Mouse (Mus musculus): ENCODE measurements around the gene Gm9922. TPM values are rescaled to one million over a fixed set of nuclear protein-coding genes. Genes with fewer than 3 reads are reported as not detected.

Gene Gm9922
- total RNA-seq, 2 experiments from 2014 or later: not detected

DNA sequence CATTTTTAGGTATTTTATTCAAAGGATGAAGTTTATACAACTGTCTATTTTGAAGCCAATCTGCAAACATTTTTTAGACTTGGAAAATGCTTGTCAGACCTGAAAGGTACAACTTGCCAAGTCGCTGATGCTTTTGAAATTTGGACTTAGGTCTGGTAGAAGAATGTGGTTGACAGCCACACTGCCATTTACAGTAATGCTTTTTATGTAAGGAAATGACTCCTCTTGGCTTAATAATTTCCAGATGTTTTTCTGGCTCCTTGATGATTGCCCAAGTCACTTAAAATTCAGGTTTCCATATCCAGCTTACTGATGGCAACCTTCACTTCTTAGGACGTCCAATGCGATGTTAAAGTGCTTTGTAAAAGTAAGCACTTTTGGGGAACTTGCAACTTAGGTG, 17.0 kb upstream of the Gm9922 start:
- intact Hi-C loops (cut with DNase I): no loop called here
- no peak for DNase-seq
- no peak overlapping the region for H3K4me3 ChIP-seq
- TF ChIP-seq CTCF (IDR thresholded peaks at IDR 0.05): no peak
- no peak overlapping the region for H3K27ac ChIP-seq

DNA sequence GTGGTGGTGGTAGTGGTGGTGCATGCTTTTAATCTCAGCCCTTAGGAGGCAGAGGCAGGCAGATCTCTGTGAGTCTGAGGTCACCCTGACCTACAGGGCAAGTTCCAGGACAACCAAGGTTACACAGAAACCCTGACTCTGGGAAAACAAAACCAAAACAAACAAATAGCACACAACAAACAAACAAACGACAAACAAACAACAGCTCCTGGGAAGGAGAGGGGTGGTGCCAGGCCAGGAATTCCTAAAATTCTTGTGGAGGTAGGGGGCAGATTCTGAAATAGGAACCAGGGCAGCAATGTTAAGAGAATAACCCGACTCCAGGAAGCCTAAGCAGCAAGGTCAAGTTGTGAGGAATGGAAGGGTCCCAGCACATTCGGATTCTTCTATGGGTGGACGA, 7.9 kb upstream of the Gm9922 start:
- intact Hi-C loops (cut with DNase I): no loop called here
- Histone ChIP-seq H3K4me3 (no peak overlapping the region), H3K27ac (no peak overlapping the region)
- DNase-seq: no peak
- TF ChIP-seq CTCF (IDR thresholded peaks at IDR 0.05): no peak

DNA sequence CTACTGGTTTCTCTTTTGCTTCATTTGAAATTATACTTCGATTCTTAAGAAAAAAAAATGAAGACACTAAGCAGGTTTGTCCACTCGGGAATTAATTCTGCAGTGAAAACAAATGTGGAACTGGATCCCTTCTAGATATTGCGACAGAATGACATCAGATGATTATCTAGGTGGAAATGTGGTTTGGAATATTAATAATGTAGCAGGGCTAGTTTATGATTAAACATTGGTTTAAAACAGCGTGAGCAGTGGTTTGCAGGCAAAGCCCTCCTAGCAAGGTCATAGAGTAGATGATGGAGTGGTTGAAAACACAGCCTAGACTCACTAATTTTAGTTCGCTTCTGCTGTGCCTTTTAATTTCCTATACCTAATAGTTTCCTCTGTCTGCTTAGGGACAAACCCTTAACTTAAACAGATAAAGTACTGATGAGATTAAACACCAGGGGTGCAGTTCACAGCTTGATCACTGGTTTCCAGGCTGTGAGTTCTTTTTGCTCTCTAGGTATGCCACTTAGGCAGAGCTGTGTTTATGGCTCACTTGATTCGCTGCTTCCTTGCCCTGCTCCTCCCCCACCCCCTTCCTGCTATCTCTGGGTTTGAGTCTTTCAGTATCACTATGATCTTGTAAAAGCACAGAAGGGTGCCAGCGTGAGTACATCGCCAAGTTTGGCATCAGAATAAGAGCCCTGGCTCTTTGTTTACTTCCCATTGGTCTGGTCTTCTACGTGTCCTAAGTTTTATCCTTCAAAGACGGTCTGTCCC, 4.1 kb upstream of the Gm9922 start:
- DNase-seq: no peak
- TF ChIP-seq CTCF (IDR thresholded peaks at IDR 0.05): no peak
- intact Hi-C loops (cut with DNase I): no loop called here
- Histone ChIP-seq H3K4me3 (no peak overlapping the region), H3K27ac (no peak overlapping the region)

DNA sequence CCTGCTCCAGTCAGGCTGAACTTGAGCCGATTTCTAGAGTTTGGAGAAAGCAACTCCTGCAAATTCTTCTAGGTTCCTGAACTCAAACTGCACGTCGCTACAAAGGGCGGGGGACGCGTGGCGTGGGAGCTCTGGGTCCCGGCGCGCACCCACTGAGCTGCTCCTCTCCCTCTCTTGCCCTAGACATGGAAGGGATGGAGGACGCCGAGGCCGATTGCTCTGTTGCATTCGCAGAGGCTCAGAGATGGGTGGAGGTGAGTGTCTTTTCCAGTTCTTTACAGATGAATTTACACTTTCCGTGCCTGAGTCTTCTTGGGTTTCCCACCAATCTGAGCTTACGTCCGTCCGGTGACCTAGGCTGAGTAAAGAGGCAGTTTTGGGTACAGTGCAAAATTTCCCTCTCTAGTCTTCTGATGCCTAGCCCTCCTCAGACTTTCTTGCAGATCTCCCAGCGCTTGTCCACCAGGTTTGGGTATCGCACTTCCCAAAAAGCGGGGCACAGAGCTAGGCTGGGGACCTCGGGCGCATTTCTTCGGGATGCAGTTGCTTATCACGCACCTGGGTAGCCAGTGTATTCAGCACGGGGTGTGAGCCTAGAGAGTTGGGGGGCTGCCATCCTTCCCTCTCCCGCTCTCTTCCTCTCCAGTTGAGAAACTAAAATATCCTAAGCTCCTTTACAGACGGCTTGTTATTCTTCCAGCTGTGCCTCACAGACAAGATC, 518 bp upstream of the Gm9922 start:
- H3K27ac ChIP-seq: peak overlapping the region; percentile 89
- DNase-seq: no peak
- peak overlapping the region; percentile 87 for H3K4me3 ChIP-seq
- intact Hi-C loops (cut with DNase I): no loop called here
- TF ChIP-seq CTCF (IDR thresholded peaks at IDR 0.05): no peak

DNA sequence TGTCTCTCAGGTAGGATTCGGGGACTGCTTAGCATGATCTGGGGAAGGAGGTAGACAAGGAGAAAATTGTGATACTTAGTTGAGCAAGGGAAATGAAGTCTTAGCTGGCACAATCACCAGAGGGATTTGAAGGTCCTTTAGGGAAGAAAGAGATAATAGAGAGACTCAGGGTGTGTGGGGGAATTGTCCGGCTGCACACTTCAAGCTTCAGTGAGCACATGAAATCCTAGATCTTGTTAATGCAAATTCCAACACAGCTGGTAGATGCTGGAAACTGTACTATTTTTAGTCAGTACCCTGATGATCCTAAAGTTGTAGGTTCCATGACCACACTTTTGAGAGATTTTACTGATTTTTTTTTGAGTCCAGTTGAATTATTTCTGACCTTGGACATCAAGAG, 15.2 kb downstream of the Gm9922 start:
- no peak overlapping the region for H3K27ac ChIP-seq
- intact Hi-C loops (cut with DNase I): no loop called here
- DNase-seq: no peak
- TF ChIP-seq CTCF (IDR thresholded peaks at IDR 0.05): no peak
- H3K4me3 ChIP-seq: no peak overlapping the region

DNA sequence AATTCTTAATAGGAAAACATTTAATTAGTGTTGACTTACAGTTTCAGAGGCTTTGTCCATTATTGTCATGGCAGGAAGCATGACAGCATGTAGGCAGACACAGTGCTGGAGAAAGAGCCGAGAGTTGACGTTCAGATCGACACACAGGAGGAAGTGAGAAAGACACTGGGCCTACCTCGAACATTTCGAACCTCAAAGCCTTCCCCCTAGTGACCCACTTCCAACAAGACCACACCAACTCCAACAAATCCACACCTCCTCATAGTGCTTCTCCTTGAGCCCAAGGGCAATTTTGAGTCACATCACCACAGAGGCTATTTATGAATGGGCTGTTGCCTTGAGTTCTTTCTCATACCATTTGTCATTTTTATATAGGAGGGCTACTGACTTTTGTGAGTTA, 22.5 kb downstream of the Gm9922 start:
- no peak overlapping the region for H3K4me3 ChIP-seq
- H3K27ac ChIP-seq: no peak overlapping the region
- TF ChIP-seq CTCF (IDR thresholded peaks at IDR 0.05): no peak
- DNase-seq: no peak
- intact Hi-C loops (cut with DNase I): no loop called here

DNA sequence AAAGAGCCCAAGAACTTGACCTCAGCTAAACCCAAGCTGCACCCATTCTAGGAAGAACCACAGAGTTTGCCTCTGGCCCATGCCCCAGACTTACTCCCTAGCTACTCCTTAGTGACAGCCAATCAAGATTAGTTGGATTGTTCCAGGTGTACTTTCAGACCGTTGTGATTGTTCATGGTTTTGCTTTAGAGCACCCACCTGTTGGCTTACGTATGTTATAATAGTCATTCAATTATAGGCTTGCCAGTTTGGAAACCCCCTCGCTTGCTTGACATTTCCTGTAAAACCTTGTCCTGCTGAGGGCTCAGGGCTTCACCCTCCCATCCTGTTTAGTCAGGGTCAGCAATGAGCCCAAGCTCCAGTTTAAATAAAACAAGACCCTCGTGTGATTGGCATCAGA, 25.1 kb downstream of the Gm9922 start:
- Histone ChIP-seq H3K27ac (no peak overlapping the region), H3K4me3 (no peak overlapping the region)
- TF ChIP-seq CTCF (IDR thresholded peaks at IDR 0.05): no peak
- DNase-seq: no peak
- intact Hi-C loops (cut with DNase I): no loop called here

DNA sequence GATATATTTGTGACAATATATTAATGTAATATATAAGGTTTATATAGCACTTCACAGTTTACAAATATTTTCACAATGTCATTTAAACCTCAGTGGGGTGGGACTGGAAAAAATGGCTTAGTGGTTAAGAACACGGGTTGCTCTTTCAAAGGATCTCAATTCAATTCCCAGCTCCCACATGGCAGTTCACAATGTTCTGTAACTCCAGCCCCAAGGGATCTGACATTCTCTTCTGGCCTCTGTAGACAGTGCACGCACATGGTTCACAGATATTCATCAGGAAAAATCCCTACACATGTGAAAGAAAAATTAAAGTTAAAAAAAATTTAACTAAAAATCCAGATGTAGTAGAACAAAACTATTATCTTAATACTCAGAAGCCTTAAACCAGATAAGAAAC, 41.2 kb downstream of the Gm9922 start:
- H3K27ac ChIP-seq: peak overlapping the region; percentile 56
- H3K4me3 ChIP-seq: no peak overlapping the region
- no peak for DNase-seq
- intact Hi-C loops (cut with DNase I): no loop called here
- TF ChIP-seq CTCF (IDR thresholded peaks at IDR 0.05): no peak

DNA sequence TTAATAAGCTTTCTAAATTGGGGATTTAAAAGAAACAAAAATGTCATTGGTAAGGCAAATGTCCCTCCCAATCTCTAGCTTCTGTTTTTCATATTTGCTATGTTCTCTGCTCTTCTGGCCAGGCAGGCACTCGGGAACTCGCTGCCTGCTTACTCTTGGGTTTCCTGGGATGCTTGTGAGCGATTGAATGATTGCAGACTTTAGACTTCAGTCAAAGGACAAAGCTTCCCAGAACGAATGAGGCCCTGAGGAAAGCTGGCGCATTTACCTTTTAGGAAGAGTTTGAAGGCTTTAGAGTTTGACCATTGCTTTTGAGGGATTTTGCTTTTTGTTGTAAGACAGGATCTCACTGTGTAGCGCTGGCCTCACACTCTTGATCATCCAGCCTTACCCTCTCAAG, 41.9 kb downstream of the Gm9922 start:
- intact Hi-C loops (cut with DNase I): no loop called here
- DNase-seq: no peak
- peak overlapping the region; percentile 56 for H3K27ac ChIP-seq
- no peak overlapping the region for H3K4me3 ChIP-seq
- no peak for TF ChIP-seq CTCF (IDR thresholded peaks at IDR 0.05)

Other genes starting within 250 kb of the Gm9922 start
- 10 to 100 TPM; 28.8 to 62.9 TPM for gene Tbc1d4, start 120.6 kb downstream of the Gm9922 start, total RNA-seq (2021)
- 10 to 100 TPM; 11.5 to 14.7 TPM for gene Commd6, start 89.1 kb downstream of the Gm9922 start, total RNA-seq (2021)
- gene Uchl3, start 75.8 kb downstream of the Gm9922 start, total RNA-seq (2021): 10 to 100 TPM; 25.9 to 32.9 TPM
- gene Lmo7, start 143 bp upstream of the Gm9922 start, total RNA-seq (2021): 10 to 100 TPM; 66.4 to 75.5 TPM

All from gastrocnemius, adult 2 months (tissue).